Mouse (Mus musculus): ENCODE measurements around the gene Hs6st3. TPM values are rescaled to one million over a fixed set of nuclear protein-coding genes. Genes with fewer than 3 reads are reported as not detected.

The Hs6st3 gene
- total RNA-seq, 4 experiments from 2014 or later: not detected

GRCm38 (mm10) chr14:119908032-119908675 is 770.0 kb downstream of the Hs6st3 start:
- no peak for DNase-seq (ENCODE audit: low spot score)

GRCm38 (mm10) chr14:119914508-119914907 is 776.4 kb downstream of the Hs6st3 start:
- no peak for DNase-seq (ENCODE audit: low spot score)

GRCm38 (mm10) chr14:119918281-119919034 is 780.3 kb downstream of the Hs6st3 start:
- DNase-seq (ENCODE audit: low spot score): no peak

DNA sequence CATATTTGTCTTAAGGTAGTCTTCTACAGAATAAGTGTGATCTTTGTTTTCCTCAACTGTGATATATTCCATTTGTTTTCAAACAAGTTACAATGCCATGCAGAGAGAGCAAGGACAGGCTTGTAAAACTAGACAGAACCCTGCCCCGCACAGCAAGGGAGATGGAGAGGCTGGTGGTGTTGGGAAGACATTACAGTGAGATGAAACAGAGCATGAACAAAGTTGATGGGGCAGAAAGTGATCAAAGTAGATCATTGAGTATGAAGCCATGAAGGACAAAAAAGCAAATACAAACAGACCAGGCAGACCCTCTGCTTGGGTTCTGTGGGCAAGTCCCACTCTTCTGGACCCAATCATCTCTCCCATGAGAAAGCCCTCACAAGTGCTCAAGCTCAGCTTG is 781.0 kb downstream of the Hs6st3 start:
- no peak for DNase-seq (ENCODE audit: low spot score)

Other genes starting within 250 kb of the Hs6st3 start
- gene Dzip1, start 212.9 kb upstream of the Hs6st3 start, total RNA-seq (2022): 1 to 10 TPM; 2.1 to 3.1 (median 2.5) TPM
- gene Dnajc3, start 200.4 kb upstream of the Hs6st3 start, total RNA-seq (2022): 10 to 100 TPM; 25.5 to 33.5 (median 28.4) TPM
- gene Uggt2, start 38.9 kb upstream of the Hs6st3 start, total RNA-seq (2022): 1 to 10 TPM; 6.8 to 9.6 (median 7.5) TPM

All from heart, adult 8-10 months (tissue).